Mouse (Mus musculus) MEL (cell line): ENCODE results near the gene Trmt2a.

Experiments used
- BHLHE40 ChIP-seq: IDR thresholded peaks from 2 replicates; pipeline ENCODE4 v1.6.1; 2012; ENCODE audit warnings: low read depth, mild to moderate bottlenecking, inconsistent platforms, low read length, improper control_type of control experiment, borderline replicate concordance
- CHD1 ChIP-seq: IDR thresholded peaks from 2 replicates; pipeline ENCODE4 v1.6.1; 2012; ENCODE audit warnings: low read depth, mild to moderate bottlenecking, inconsistent platforms, low read length, improper control_type of control experiment
- CTCF ChIP-seq, 3 experiments: IDR thresholded peaks in 2 of 3; conservative IDR thresholded peaks in 1 of 3; 2 replicates each; pipeline ENCODE4 v1.5.1; 2011 to 2012; ENCODE audit warnings: low read length in 3 of 3, low read depth in 2 of 3, mild to moderate bottlenecking in 2 of 3, improper control_type of control experiment in 1 of 3, inconsistent platforms in 1 of 3, mixed read lengths in 1 of 3, moderate library complexity in 1 of 3; ENCODE audit not compliant: control insufficient read depth in 1 of 3, insufficient read depth in 1 of 3, poor library complexity in 1 of 3, severe bottlenecking in 1 of 3
- EP300 ChIP-seq, 2 experiments: IDR thresholded peaks; 2 replicates each; pipeline ENCODE4 v1.6.1; 2011; ENCODE audit warnings: improper control_type of control experiment in 2 of 2, low read length in 2 of 2, low read depth in 1 of 2, mild to moderate bottlenecking in 1 of 2
- GATA1 ChIP-seq: IDR thresholded peaks from 2 replicates; pipeline ENCODE4 v1.6.1; 2011; ENCODE audit warnings: low read depth, low read length, improper control_type of control experiment
- JUND ChIP-seq: IDR thresholded peaks from 2 replicates; pipeline ENCODE4 v1.6.1; 2011; ENCODE audit warnings: low read depth, mild to moderate bottlenecking, improper control_type of control experiment, low read length
- KAT2A ChIP-seq: conservative IDR thresholded peaks from 2 replicates; pipeline ENCODE4 v1.6.1; 2012; ENCODE audit warnings: low read depth, low read length, improper control_type of control experiment, inconsistent platforms
- MAX ChIP-seq: IDR thresholded peaks from 2 replicates; pipeline ENCODE4 v1.6.1; 2011; ENCODE audit warnings: low read length, improper control_type of control experiment
- POLR2A ChIP-seq, 2 experiments: IDR thresholded peaks; 2 replicates each; pipeline ENCODE4 v1.6.1; 2011 to 2012; ENCODE audit warnings: low read length in 2 of 2, mild to moderate bottlenecking in 2 of 2, control low read depth in 1 of 2, improper control_type of control experiment in 1 of 2, low read depth in 1 of 2, moderate library complexity in 1 of 2; ENCODE audit not compliant: control insufficient read depth in 1 of 2, insufficient read depth in 1 of 2, poor library complexity in 1 of 2
- TCF12 ChIP-seq: IDR thresholded peaks from 2 replicates; pipeline ENCODE4 v1.6.1; 2014; ENCODE audit warnings: low read depth, mild to moderate bottlenecking, inconsistent platforms, low read length, improper control_type of control experiment, moderate library complexity
- ZNF384 ChIP-seq: IDR thresholded peaks from 2 replicates; pipeline ENCODE4 v1.6.1; 2012; ENCODE audit warnings: low read depth, mild to moderate bottlenecking, inconsistent platforms, low read length, improper control_type of control experiment

DNA sequence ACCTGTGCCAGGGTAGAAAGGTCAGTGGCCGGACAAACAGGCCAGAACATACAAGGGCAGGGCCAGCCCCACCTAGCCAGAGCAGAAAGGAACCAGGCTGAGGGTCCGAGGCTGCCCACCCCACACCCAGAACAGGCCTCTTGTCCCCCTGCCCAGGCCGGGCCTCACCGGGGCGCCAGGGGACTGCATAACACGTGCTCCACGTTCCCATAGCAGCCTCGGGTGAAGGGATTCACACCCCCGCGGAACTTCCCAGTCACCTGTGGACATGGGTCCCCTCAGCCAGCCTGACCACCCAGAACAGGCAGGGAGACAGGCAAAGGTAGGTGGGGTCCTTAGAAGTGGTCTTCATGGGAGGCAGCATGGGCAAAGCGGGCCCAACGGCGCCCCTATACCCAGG, 21.3 kb upstream of the Trmt2a start:
- TF ChIP-seq ZNF384: no peak
- TF ChIP-seq KAT2A: no peak
- no peak for TF ChIP-seq POLR2A (IDR thresholded peaks at IDR 0.05; ENCODE audit: control insufficient read depth in 1 of 2, insufficient read depth in 1 of 2, low read depth in 1 of 2, low read length in 2 of 2, poor library complexity in 1 of 2)
- TF ChIP-seq GATA1: no peak
- TF ChIP-seq MAX: no peak
- TF ChIP-seq CTCF (IDR thresholded peaks at IDR 0.05 in 2 of 3, conservative IDR thresholded peaks at IDR 0.05 in 1 of 3; ENCODE audit: control insufficient read depth in 1 of 3, insufficient read depth in 1 of 3, low read depth in 2 of 3, low read length in 3 of 3, poor library complexity in 1 of 3, severe bottlenecking in 1 of 3): no peak
- no peak for TF ChIP-seq CHD1
- TF ChIP-seq EP300 (IDR thresholded peaks at IDR 0.05; ENCODE audit: low read depth in 1 of 2, low read length in 2 of 2): no peak
- TF ChIP-seq BHLHE40: no peak
- TF ChIP-seq JUND: no peak
- TF ChIP-seq TCF12: no peak
